Mouse (Mus musculus) kidney, postnatal 4 days (tissue): ENCODE measurements around the gene Gm9913.

Source experiments
- DNase-seq, 2 experiments: peaks; one replicate each; pipeline ENCODE4 v3.0.0; 2021; ENCODE audit warnings: mixed read lengths in 2 of 2

Gene Gm9913

DNA sequence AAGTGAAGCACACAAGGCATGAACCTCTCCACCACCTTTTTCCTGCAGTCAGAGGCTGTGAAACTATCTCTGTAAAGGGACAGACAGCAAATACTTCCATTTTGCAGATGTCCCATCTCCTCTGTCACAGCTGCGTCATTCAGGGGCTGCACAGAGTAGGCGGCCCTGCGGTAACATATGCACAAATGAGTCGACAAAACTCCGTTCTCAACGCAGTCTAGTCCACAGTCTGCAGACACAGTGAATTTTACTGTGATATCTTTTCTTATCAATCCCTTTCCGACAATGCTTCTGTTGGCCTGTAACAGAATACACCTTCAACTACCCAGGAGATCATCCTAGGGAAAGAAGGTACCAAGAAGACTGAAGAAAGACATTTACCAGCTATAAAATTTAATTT, 6.7 kb upstream of the Gm9913 start:
- DNase-seq: no peak

DNA sequence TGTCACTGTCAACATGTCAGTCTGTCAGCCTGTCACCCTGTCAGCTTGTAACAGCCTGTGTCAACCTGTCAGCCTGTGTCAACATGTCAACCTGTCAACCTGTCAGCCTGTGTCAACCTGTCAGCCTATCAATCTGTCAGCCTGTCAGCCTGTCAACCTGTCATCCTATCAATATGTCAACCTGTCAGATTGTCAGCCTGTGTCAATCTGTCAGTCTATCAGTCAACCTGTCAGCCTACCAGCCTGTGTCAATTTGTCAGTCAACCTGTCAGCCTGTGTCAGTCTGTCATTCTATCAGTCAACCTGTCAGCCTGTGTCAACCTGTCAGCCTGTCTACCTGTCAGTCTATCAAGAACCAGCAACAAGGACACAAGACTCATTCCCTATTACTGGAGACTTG, 3.4 kb upstream of the Gm9913 start:
- no peak for DNase-seq

DNA sequence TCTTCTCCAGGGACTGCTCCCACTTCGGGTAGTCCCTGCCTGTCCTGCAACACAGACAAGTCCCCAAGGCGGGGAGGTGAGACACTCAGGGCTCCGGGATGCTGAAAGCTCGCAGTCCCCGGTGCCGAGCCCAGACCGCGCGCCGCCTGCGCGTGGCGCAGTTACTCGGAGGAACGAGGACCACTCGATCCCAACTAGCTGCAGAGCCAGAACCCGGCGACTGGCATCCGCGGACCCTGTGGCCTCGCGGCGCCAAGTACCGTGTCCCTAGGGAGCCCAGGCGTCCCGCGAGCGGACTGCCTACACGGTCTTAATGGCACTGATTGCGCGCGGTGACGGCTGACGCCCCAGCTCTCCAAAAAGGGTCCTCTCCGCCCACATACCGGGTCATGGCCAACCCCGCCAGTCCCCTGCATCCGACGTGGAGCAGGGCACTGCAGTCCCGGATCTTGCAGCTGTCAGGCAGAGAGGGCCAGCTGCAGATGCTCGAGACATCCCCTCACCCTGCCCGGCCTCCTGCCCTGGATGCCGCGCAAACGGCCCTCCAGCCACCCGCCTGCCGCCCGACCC, 942 bp downstream of the Gm9913 start:
- DNase-seq: peak in 1 of 2 experiments; percentile 75

DNA sequence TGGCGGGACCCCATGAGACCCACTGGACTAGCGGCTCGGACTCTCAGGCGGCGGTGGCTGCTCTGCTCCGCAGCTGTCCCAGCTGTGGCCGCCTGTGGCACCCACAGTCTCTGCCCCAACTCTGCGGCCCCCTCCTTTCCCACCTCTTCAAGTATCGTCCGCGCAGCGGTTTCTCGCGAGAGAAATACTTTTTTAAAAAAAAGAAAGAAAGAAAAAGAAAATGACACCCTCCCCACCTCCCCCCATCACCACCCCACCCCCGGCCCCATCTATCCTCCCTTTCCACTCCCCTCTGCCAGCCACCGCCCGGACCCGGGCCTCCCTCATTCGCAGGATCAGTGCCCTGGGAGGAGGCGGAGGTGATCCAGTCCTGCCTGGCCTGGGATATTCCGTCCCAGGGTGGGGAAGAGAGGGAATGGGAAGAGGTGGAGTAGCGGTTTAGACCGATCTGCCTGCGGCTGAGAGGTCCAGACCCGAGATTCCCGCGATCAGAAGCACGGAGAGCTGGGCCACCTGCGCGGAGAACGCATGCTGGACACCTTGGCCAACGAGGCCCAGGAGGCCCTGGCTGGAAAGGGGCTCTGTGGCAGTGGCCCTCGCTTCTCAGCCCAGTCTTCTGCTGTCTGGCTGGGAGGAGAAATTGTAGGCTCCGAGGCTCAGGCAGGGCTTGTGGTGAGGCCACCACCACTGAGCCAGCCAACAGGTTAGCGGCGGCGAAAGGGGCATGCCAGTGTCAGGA, 1.6 kb downstream of the Gm9913 start:
- DNase-seq: peak; percentile 82 to 90

DNA sequence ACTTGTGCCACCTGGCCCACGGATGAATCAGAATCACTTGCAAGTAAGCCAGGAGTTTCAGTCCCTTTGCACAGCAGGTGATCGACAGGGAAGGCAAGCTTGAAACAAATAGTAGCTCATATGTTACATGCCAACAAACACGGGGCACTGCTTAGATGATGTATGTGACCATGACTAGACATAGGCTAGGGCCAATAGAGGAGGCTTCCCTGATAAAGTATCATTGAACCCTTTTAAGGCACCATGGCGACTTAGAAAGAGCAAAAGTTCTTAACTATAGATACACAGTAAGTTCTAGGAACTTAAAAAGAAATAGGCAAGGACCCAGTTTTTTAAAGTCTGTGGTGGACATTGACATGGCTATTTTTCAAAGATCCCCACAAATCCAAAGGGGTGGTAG, 3.0 kb downstream of the Gm9913 start, which contains the start of gene Fbn1:
Gene Fbn1 (minus strand): TSS at position 101 of the 400 bp plus-strand sequence.
- DNase-seq: no peak

DNA sequence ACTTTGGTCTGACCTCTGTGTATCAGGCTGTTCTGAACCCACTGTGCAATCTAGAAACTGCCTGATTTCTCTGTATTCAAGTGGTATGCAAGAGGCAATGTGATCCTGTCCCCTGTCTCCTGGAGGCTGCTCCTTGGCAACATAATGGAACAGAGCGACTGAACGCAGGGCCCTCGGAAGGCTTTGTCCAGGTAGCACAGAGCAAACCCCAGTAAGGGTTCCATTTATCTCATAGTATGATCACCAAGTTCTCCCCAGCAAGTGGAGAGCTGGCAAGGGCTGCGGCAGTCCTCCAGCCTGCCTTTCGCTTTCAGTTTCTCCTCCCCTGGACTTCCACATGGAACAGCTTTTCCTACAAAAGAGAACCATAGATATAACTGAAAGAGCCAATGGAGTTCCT, 3.5 kb downstream of the Gm9913 start:
- DNase-seq: no peak

DNA sequence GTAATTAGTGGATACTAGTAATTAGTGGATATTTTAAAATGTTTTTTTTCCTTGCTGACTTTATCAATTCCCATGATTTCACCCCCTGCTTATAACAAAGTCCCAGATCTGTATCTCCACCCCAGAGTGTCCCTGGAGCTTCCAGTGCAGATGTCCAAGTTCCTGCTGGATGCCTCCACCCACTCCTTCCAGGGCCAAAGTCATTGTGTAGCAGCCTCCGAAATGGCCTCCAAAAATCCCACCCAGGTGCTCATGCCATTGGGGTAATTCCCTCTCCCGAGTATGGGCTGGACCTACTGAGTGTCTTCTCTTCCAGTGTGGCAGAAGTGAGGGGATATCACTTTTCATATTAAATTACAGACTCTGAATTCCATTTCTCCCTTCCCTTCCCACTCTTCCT, 5.9 kb downstream of the Gm9913 start:
- no peak for DNase-seq

DNA sequence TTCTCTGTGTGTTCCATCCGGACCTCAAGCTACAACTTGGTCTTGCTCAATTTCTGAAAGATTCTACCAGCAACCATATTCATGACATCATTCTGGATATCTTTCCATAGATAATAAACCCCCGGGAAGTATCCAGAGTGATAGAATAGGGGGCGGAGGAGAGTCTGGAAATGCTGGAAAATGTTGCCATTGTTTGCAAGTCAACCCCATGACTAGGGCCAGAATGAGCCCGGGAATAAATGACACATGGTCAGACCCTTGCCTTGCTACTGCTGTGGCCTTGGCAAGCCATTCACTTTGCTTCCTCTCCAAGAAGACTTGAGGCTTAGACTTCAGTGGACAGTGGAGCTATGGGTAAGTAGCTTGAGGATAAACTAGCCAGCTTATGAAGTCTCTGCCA, 7.0 kb downstream of the Gm9913 start:
- DNase-seq: no peak

DNA sequence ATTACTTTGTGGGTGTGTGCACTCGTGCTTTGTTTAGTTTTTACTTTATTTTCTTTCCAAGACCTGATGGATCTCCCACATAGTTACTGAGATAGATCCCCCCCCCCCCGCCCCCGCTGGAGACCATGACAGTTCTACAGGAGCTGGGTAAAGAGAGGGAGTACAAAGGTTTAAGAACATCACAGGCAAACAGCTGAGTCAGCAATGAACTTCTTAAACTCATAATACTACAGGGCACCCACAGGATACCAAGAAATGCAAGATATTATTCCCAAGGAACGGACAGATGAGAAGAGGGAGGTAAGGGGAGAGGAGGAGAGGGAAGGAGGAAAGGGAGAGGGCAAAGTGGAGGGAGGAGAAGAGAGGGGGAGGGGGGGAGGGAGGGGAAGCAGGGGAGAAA, 7.7 kb downstream of the Gm9913 start:
- DNase-seq: no peak

DNA sequence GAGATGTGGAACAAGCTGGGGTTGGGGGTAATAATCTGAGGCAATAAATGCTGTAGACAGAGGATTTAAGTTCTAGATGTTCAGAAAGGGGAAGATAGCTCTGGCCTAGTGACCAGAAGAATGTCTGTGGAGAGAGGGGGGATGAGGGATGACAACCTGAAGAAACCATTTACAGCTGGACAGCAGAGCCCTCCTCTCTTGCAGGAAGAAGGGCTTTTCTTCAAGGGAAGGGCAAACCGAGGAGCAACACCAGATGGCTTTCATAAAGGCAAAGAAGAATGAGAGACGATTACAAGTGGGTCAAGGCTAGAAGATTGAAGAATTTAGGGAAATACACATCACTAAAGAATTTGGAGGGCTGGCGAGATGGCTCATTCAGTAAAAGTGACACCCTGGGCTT, 9.5 kb downstream of the Gm9913 start:
- DNase-seq: no peak

DNA sequence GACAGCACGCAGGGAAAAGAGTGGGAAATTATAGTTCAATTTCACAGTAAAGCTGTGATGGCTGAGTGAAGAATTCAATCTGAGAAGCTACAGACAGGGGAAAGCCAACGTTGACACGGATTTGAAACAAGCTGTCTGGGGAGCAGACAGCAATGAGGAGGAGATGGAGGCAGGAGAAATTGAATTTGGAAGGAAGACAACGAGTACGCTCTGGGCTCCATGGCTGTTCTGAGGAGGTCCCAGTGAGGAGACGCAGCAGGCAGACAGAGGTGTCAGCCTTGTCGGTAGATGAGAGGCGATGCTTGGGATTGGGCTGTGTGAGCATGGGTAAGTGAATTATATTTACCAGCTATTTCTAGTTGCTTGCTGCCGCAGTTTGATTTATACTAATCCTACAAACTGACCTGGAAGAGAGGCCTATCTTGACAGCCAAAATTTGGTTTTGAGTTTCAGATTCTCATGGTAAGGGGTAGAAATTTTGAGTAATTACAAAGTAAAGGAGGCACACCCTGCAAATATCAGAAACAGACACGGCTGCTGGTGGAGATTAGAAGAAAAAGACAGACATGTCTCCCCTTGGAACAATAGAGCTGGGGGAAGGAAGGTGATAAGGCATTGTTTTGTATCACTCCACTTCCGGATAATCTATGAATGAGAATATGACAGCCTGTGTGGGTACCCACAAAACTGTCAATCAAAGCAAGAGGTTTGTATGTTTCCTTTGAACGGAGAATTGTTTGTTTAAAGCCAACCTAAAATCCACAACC, 10.6 kb downstream of the Gm9913 start:
- no peak for DNase-seq

DNA sequence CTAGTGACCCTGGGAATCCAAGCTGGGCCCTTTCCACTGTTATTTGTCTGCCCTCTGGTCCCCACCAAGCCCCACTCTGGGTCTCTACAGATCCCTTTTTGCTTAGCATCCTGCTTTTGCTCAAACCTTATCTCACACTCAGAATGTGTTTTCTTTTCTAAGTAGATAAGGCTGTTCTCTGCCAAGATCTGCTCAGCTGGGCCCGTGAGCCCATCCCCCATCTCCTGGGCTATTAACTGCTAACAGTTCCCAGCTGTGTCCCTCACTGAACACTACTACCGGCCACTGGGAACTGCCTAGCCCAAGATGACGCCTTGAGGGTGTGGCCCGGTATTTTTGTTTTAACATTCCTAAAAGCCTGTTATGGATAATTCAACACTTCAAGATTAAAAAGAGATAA, 11.7 kb downstream of the Gm9913 start:
- DNase-seq: peak; percentile 82 to 88

DNA sequence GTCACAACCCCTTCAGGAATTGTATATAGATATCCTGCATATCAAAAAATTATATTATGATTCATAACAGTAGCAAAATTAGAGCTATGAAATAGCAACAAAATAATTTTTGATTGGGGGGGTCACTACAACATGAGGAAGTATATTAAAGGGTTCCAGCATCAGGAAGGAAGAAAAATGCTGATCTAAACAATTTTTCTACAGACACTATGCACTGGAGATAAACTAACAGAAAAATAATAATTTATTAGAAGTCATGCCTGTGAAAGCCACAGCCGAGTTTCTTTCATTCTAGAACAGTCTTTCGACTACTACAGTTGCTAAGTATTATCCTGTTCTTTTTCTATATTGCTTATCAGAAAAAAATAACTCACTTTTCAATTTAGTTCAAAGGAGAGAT, 20.6 kb downstream of the Gm9913 start:
- no peak for DNase-seq

DNA sequence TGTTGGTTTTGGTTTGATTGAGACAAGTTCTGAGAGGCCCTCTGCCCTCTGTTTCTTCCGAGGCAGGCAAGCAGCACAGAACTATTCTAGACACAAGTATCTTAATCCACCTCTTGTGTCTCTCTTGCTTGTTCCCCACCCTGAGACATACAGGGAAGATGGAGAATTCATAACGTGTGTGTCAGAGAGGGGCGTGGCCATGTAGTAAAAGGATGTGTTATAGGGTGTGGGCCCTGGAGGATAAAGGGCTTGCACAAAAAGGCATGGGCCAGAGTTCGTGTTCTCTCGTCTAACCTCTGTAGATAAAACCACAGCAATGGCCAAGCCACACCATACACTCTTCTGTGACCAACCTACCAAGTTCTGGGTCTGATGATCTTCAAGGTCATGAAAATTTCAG, 21.7 kb downstream of the Gm9913 start:
- no peak for DNase-seq

DNA sequence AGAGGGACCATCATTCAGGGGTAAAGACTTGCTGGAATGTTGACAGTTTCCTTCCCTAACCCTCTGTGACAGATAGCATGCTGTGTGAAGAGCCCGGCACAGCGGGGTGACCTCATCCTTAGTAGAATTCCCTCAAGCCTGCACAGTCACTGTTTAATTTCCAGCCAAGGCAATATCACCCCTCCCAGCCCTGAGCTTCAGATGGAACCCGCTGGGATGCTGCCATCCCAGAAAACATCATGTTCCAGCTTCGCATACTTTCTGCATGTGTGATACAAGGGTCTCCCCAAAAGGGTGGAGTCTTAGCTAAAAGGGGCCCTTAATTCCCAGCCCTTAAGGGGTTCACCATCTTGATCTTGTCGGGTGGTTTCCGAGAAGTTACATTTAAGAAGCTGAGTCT, 25.8 kb downstream of the Gm9913 start:
- DNase-seq: peak in 1 of 2 experiments; percentile 14

DNA sequence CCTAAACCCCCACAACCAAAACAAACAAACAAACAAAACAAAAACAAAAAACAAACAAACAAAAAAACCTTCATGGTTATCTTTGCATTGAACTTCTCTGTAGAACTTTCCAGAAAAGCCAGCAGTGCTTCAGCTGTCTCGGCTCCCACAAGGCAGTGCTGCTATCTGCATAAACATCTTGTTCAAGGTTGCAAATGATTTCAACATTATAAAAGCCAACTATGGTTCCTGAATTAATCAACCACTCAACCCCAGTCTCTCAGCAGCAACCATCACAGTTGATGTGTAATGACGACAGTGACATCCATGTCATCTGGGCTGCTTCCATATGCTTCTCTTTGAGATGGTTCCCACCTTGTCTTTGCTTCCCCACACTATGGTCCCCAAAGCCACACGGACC, 34.8 kb downstream of the Gm9913 start:
- DNase-seq: no peak

DNA sequence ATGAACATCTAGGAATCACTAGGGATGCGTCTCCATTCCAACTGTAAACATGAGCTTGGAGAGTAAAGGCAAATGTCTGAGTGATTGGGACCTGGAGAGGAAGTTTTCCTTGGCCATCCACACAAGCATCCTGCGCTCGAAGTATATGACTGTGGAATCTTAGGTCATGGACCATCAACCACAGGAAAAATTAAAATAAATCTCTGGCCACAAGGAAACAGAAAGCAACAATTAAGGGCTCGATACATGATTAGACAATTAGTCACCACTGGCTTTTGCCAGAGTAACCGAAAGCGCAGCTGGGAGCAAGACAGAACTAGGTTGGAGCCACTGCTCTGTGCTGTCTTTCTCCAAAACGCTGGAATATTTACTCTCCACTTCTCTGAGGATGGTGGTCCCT, 35.7 kb downstream of the Gm9913 start:
- no peak for DNase-seq

DNA sequence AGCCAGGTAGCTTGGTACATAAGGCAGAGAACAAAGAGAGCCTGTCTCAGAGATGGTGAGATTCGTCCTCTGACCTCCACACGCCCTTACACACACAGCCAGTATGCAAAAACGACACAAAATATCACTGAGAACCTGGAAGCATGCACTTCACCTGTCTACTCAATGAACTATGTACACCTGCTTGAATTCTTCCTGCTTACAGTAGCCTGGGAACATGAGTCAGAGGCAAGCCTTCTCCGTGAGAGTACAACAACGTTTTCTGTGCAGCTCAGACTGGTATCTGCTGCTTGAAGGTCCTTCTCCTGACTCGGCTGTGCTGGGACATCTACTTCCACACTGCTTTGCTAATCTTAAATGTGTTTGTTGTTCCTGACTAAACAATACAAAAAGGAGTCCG, 36.6 kb downstream of the Gm9913 start:
- no peak for DNase-seq

DNA sequence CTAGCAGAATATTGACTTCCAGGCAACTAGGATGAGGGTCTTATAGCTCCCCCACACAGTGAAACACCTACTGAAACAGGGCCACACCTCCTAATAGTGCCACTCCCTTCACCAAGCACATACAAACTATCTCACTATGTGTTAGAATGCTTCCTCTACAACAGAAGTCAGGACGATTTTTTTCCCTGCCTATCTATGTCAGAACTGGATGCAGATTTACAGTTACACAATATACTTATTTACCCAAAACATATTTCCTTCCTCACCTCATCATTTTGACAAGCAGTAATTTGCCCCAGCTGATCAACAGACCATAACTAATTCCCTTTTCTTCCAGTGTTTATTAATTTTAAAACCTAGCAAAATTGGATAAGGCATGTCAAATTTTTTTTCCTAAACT, 38.8 kb downstream of the Gm9913 start:
- no peak for DNase-seq

DNA sequence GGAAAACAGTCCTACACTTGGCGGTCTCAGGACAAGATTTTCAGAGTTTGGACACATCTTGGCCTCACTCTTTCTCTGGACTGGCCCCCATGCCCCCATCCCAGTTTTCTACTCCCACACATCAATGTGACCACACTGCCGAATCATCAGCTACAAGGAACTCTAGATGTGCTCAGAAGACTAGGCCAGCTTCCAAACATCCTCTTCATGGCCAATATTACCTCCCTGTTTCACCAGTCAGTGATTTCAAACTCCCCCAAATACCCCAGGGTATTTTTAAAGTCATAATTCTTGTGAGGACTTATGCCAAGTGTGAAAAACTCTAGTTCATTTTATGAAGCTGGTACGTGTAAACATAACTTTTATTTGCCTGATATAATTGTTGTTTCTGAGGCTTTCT, 40.1 kb downstream of the Gm9913 start:
- no peak for DNase-seq

DNA sequence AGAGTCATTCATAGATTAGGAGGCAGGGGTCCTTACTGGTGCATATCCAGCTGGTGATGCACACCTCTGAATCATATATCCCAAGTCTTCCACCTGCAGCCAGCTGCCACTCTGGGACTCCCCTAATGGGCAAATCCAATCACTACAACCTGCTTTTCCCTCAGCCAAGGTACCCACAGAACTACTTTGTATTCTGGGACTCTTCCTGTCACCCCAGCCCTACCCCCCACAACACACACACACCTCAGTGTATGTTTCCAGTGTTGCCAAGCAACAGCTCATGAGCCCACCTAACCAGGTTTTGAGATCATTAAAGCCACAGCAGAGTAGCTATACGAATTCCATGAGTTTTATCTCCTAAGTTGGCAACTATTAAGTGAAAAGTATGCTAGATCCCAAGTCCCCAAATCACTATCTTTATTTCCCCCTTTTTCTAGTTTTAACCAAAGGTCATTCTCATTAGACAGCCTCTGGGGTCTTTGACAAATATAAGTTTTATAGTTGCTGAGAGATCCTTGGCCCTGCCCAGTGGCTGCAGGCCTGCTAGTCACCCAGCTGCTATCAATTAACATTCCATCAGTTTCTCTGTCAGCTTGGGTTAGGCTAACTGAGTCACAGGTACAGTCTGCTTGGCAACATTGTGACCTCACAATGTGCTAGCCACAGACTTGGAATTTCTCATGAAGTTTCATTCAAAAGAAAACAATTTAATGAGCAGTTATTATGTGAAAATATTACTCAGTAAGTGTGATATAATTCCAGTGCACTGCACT, 44.1 kb downstream of the Gm9913 start:
- no peak for DNase-seq

DNA sequence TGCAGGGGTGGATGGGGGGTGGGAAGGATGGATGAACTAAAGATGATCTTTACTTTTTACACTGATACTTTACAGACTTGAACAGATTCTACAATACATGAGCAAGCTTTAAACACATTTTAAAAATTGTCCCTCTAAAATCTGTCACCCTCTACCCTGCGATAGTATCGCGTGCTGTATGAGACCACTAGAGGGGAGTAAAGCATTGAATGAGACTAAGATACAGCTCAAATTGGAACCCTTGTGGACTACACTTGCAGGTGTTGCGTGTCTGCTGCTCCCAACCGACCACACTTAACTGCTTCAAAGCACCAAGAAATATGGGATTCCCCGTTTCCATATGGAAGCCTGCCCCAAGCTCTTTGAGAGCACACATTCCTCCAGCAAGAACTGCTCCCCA, 50.9 kb downstream of the Gm9913 start:
- DNase-seq: no peak
